Mouse (Mus musculus) adrenal gland, postnatal 10 days (tissue): ENCODE measurements around the gene Pdia4. TPM values are rescaled to one million over a fixed set of nuclear protein-coding genes. Genes with fewer than 3 reads are reported as not detected.
"Not testable (repeated sequence)": the region's sequence is repeated elsewhere in the genome, so short reads cannot be mapped to it uniquely, and the experiment has no call there.

Experiments used
- DNase-seq: peaks from one replicate; pipeline ENCODE4 v3.0.0; 2021; ENCODE audit warnings: mixed read lengths
- microRNA-seq: library from miRNA; unstranded; fragments of <30 nt; microRNA quantifications from one replicate; pipeline ENCODE4 v1.2.0, GENCODE M21; 2021
- total RNA-seq, 2 experiments: library from RNA; stranded (reverse); gene quantifications; 2 replicates each; pipeline ENCODE4 v1.2.3; 2021

Pdia4 gene
- total RNA-seq, 2 experiments from 2014 or later: 84.9 to 93.6 TPM

DNA sequence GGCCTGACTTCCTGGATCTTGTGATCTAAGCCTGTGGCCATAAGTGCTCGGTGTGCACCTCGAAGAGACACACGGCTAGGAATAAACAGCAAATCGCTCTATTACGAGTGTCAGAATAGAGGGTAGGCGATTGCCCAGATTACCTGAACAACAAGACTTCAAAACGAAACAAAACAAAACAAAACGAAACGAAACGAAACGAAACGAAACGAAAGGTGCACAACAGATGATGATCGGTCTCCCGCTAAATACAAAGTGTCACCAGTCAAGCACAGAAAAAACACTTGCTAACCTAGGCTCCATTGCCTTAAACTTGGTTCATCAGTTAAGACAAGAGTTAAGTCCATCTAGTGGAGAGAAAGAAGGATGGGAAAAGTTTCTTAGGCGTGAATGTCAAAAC lies 53.8 kb downstream of the Pdia4 start:
- not testable (repeated sequence) for DNase-seq

DNA sequence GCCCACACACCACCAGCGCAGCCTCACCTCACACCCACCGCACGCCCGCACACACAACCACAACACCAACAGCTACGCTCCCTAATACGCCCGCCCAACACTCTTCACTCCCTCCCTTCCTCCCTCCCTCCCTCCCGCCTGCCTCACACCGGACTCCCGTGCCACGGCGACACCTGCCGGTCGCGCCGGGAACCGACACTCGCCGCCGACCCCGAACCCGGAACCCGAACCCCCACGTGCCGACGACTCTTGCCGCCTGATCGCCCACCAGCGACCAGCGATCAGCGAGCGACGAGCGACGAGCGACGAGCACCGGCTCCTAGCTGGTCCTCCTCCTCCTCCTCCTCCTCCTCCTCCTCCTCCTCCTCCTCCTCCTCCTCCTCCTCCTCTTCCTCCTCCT lies 55.4 kb downstream of the Pdia4 start:
- DNase-seq: not testable (repeated sequence)

DNA sequence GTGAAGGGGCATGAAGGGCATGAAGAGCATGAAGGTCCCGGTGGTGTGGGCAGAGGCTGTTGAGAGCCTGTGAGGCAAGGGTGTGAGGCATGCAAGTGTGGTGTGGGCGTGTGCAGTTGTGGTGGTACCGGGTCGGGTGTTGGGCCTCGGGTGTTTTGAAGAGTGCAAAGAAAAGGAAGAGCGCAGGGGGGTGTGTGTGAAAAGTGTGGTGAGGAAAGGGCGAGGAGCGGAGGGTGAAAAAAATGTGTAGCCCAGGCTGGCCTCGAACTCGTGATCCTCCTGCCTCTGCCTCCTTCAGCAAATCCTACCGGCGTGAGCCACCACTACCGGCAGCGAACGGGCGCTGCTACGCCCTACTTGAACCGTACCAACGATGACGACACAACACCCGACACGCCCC lies 55.8 kb downstream of the Pdia4 start:
- DNase-seq: not testable (repeated sequence)

DNA sequence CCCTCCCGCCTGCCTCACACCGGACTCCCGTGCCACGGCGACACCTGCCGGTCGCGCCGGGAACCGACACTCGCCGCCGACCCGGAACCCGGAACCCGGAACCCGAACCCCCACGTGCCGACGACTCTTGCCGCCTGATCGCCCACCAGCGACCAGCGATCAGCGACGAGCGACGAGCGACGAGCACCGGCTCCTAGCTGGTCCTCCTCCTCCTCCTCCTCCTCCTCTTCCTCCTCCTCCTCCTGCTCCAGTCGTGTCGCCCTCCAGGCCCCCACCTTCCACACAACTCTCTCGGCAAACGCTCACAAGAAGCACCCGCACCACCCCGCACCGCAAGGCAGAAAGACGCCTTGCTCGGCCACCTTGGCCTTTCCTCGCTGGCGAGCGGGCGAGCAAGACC lies 60.1 kb downstream of the Pdia4 start:
- DNase-seq: not testable (repeated sequence)

DNA sequence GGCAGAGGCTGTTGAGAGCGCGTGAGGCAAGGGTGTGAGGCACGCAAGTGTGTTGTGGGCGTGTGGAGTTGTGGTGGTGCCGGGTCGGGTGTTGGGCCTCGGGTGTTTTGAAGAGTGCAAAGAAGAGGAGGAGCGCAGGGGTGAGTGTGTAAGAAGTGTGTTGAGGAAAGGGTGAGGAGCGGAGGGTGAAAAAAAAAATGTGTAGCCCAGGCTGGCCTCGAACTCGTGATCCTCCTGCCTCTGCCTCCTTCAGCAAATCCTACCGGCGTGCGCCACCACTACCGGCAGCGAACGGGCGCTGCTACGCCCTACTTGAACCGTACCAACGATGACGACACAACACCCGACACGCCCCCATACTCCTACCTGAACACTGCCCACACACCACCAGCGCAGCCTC lies 64.9 kb downstream of the Pdia4 start:
- peak; percentile 90 for DNase-seq

DNA sequence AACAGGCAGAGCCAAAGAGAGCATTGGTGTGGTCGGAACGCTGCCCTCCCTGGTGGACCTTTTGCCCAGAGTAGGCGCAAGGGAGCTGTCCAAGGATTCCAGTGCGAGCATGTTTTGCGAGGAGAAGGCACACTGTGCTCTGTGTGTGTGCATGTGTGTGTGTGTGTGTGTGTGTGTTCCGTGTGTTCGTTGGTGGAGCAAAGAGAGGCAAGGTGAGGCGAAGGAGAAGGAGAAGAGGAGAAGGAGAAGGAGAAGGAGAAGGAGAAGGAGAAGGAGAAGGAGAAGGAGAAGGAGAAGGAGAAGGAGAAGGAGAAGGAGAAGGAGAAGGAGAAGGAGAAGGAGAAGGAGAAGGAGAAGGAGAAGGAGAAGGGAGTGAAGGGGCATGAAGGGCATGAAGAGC lies 65.3 kb downstream of the Pdia4 start:
- DNase-seq: not testable (repeated sequence)

Small RNA genes lying within 50 kb of the gene (microRNA-seq; reads per million reads assigned to microRNA genes)
- gene Mir704: not detected

Other genes starting within 250 kb of the Pdia4 start
- gene Ezh2, start 218.1 kb downstream of the Pdia4 start, total RNA-seq: 10 to 100 TPM; 32.9 to 48.1 TPM
- 1 to 10 TPM in 1 of 2 experiments, under 1 TPM in 1; 0.66 to 2.0 TPM for gene Zfp786, start 17.4 kb upstream of the Pdia4 start, total RNA-seq
- 10 to 100 TPM in 1 of 2 experiments, 1 to 10 TPM in 1; 6.7 to 11.8 TPM for gene Zfp398, start 22.2 kb upstream of the Pdia4 start, total RNA-seq
- gene Zfp282, start 63.8 kb upstream of the Pdia4 start, total RNA-seq: 10 to 100 TPM; 12.0 to 13.8 TPM
- gene Zfp212, start 107.0 kb upstream of the Pdia4 start, total RNA-seq: 10 to 100 TPM; 14.0 to 17.7 TPM
- 10 to 100 TPM in 1 of 2 experiments, 1 to 10 TPM in 1; 6.5 to 10.3 TPM for gene Zfp956, start 140.0 kb upstream of the Pdia4 start, total RNA-seq
- gene Zfp777, start 235.5 kb upstream of the Pdia4 start, total RNA-seq: 10 to 100 TPM; 25.2 to 33.8 TPM